Mouse (Mus musculus) ES-E14 (cell line): Measurements from ENCODE around the gene Adamts2.

Experiments used
- CHD2 ChIP-seq: IDR thresholded peaks from 2 replicates; pipeline ENCODE4 v1.6.1; 2014; ENCODE audit warnings: mild to moderate bottlenecking, low read depth, low read length, inconsistent platforms
- HCFC1 ChIP-seq: IDR thresholded peaks from 2 replicates; pipeline ENCODE4 v1.6.1; 2012; ENCODE audit warnings: low read length, inconsistent platforms, borderline replicate concordance; ENCODE audit not compliant: insufficient read depth
- MAFK ChIP-seq: IDR thresholded peaks from 2 replicates; pipeline ENCODE4 v1.6.1; 2014; ENCODE audit warnings: mild to moderate bottlenecking, low read depth, low read length, inconsistent platforms; ENCODE audit not compliant: insufficient read depth
- ZC3H11A ChIP-seq: IDR thresholded peaks from 2 replicates; pipeline ENCODE4 v1.6.1; 2012; ENCODE audit warnings: low read depth, mild to moderate bottlenecking, inconsistent platforms, low read length, borderline replicate concordance
- ZNF384 ChIP-seq: IDR thresholded peaks from 2 replicates; pipeline ENCODE4 v1.6.1; 2012; ENCODE audit warnings: low read depth, low read length, inconsistent platforms

GRCm38 (mm10) chr11:50671820-50672310, 70.0 kb downstream of the Adamts2 start:
- TF ChIP-seq CHD2 (no peak), ZNF384 (no peak), ZC3H11A (no peak), MAFK (no peak), HCFC1 (no peak)
